Mouse (Mus musculus) heart, embryonic 11.5 days (tissue): ENCODE data around the gene Clptm1. TPM values are rescaled to one million over a fixed set of nuclear protein-coding genes. Genes with fewer than 3 reads are reported as not detected.

Experiments used
- ATAC-seq: fragments of 200-750 bp; cut with Nextera tagmentation; replicated peaks from 2 replicates; pipeline ENCODE4 v1.8.0; 2017; ENCODE audit warnings: moderate library complexity; ENCODE audit not compliant: insufficient number of reproducible peaks, low FRiP score, low TSS enrichment
- H3K27ac ChIP-seq: fragments of 300-500 bp; sonication (generic); 2 replicates; pipeline ENCODE4 v1.5.1; 2014; ENCODE audit warnings: mild to moderate bottlenecking, low read depth, low read length
- H3K27me3 ChIP-seq: fragments of 300-500 bp; sonication (generic); 2 replicates; pipeline ENCODE4 v1.6.1; 2014; ENCODE audit warnings: mild to moderate bottlenecking, low read length, mixed read lengths; ENCODE audit not compliant: control insufficient read depth, insufficient read depth
- H3K36me3 ChIP-seq: fragments of 300-500 bp; sonication (generic); 2 replicates; pipeline ENCODE4 v1.6.1; 2014; ENCODE audit warnings: mild to moderate bottlenecking, low read length, moderate library complexity, mixed read lengths; ENCODE audit not compliant: control insufficient read depth, insufficient read depth
- H3K4me1 ChIP-seq: fragments of 300-500 bp; sonication (generic); 2 replicates; pipeline ENCODE4 v1.6.1; 2014; ENCODE audit warnings: low read length; ENCODE audit not compliant: control insufficient read depth, insufficient read depth
- H3K4me2 ChIP-seq: fragments of 300-500 bp; sonication (generic); 2 replicates; pipeline ENCODE4 v1.6.1; 2014; ENCODE audit warnings: mild to moderate bottlenecking, moderate library complexity
- H3K4me3 ChIP-seq: fragments of 300-500 bp; sonication (generic); 2 replicates; pipeline ENCODE4 v1.5.1; 2014; ENCODE audit warnings: low read depth, low read length
- H3K9ac ChIP-seq: fragments of 300-500 bp; sonication (generic); 2 replicates; pipeline ENCODE4 v1.6.1; 2014; ENCODE audit warnings: mild to moderate bottlenecking, low read depth, low read length, moderate library complexity
- H3K9me3 ChIP-seq: fragments of 300-500 bp; sonication (generic); replicated peaks from 2 replicates; pipeline ENCODE4 v1.6.1; 2016; ENCODE audit warnings: low read length; ENCODE audit not compliant: control insufficient read depth
- WGBS: fragments of 180-500 bp; shearing (Covaris S2); extraction: QIAGEN DNeasy Blood & Tissue Kit; methylation state at CpG from one replicate; pipeline ENCODE4 v1.1.7; 2014; ENCODE audit not compliant: insufficient replicate concordance; 5-methylcytosine and 5-hydroxymethylcytosine counted together
- polyA plus RNA-seq: library from polyadenylated mRNA; unstranded; fragments of >200 nt; fragmentation: Nextera tagmentation; extraction: Ambion mirVana; gene quantifications from 2 replicates; pipeline ENCODE4 v1.2.1, GENCODE M21; 2014

Clptm1 gene
- polyA plus RNA-seq, 1 experiment from 2014 or later, result 86.8 TPM

GRCm38 (mm10) chr7:19676662-19677061 lies 11.8 kb upstream of the Clptm1 start:
- 0 out of 2 replicates have a peak, but pooled peaks cover 3% of the 10 kb centered on the region for H3K4me1 ChIP-seq
- no peak overlapping the region for H3K27ac ChIP-seq
- H3K36me3 ChIP-seq, result no peaks in the 10 kb centered on the region
- no peak overlapping the region for H3K9ac ChIP-seq
- no peaks in the 10 kb centered on the region for H3K9me3 ChIP-seq
- no peak overlapping the region for H3K4me2 ChIP-seq
- no peak for ATAC-seq
- H3K4me3 ChIP-seq, result no peak overlapping the region
- no peaks in the 10 kb centered on the region for H3K27me3 ChIP-seq
- WGBS, result 65% methylated on average over 1 of the region's 1 CpGs

GRCm38 (mm10) chr7:19675824-19676223 lies 11.0 kb upstream of the Clptm1 start:
- no peak overlapping the region for H3K4me2 ChIP-seq
- H3K4me1 ChIP-seq, result no peaks in the 10 kb centered on the region
- no peaks in the 10 kb centered on the region for H3K27me3 ChIP-seq
- no peak overlapping the region for H3K4me3 ChIP-seq
- H3K9ac ChIP-seq, result no peak overlapping the region
- ATAC-seq, result no peak
- WGBS, result 77% methylated on average over 10 of the region's 10 CpGs
- H3K27ac ChIP-seq, result no peak overlapping the region
- no peaks in the 10 kb centered on the region for H3K36me3 ChIP-seq
- no peaks in the 10 kb centered on the region for H3K9me3 ChIP-seq

- Histone ChIP-seq H3K4me2 (no peak overlapping the region), H3K9me3 (no peaks in the 10 kb centered on the region), H3K36me3 (no peaks in the 10 kb centered on the region), H3K4me1 (peaks cover 5% of the 10 kb centered on the region), H3K27ac (no peak overlapping the region), H3K4me3 (no peak overlapping the region), H3K27me3 (no peaks in the 10 kb centered on the region), H3K9ac (no peak overlapping the region)
- ATAC-seq, result no peak
- WGBS, result 56% methylated on average over 14 of the region's 14 CpGs
These were observed 8.4 kb upstream of the Clptm1 start for GRCm38 (mm10) chr7:19673083-19673699.

- H3K4me1 ChIP-seq, result peaks cover 5% of the 10 kb centered on the region
- no peaks in the 10 kb centered on the region for H3K27me3 ChIP-seq
- H3K27ac ChIP-seq, result no peak overlapping the region
- H3K4me3 ChIP-seq, result no peak overlapping the region
- WGBS, result 63% methylated on average over 10 of the region's 10 CpGs
- H3K9me3 ChIP-seq, result no peaks in the 10 kb centered on the region
- no peaks in the 10 kb centered on the region for H3K36me3 ChIP-seq
- no peak for ATAC-seq
- no peak overlapping the region for H3K9ac ChIP-seq
- no peak overlapping the region for H3K4me2 ChIP-seq
These were observed 6.7 kb upstream of the Clptm1 start for GRCm38 (mm10) chr7:19671511-19671910.

GRCm38 (mm10) chr7:19668947-19669721 lies 4.3 kb upstream of the Clptm1 start:
- peak overlapping the region; percentile 38; the same call in 1 of the 2 replicates for H3K27ac ChIP-seq
- peak; percentile 61 for ATAC-seq
- H3K36me3 ChIP-seq, result no peaks in the 10 kb centered on the region
- 6% methylated on average over 10 of the region's 10 CpGs for WGBS
- no peaks in the 10 kb centered on the region for H3K9me3 ChIP-seq
- peak overlapping the region; percentile 47; the same call in 1 of the 2 replicates for H3K9ac ChIP-seq
- H3K4me3 ChIP-seq, result no peak overlapping the region
- H3K27me3 ChIP-seq, result no peaks in the 10 kb centered on the region
- H3K4me2 ChIP-seq, result peak overlapping the region; percentile 33
- H3K4me1 ChIP-seq, result peaks cover 5% of the 10 kb centered on the region

- ATAC-seq, result no peak
- peaks cover 18% of the 10 kb centered on the region for H3K4me1 ChIP-seq
- no peak overlapping the region for H3K27ac ChIP-seq
- no peak overlapping the region for H3K4me2 ChIP-seq
- H3K9ac ChIP-seq, result no peak overlapping the region
- H3K27me3 ChIP-seq, result no peaks in the 10 kb centered on the region
- WGBS, result 66% methylated on average over 2 of the region's 2 CpGs
- H3K4me3 ChIP-seq, result no peak overlapping the region
- no peaks in the 10 kb centered on the region for H3K9me3 ChIP-seq
- no peaks in the 10 kb centered on the region for H3K36me3 ChIP-seq
These were observed 2.6 kb upstream of the Clptm1 start for GRCm38 (mm10) chr7:19667434-19667833.

GRCm38 (mm10) chr7:19666750-19667149 lies 1.9 kb upstream of the Clptm1 start:
- Histone ChIP-seq H3K36me3 (0 out of 2 replicates have a peak, but pooled peaks cover 1% of the 10 kb centered on the region), H3K9me3 (no peaks in the 10 kb centered on the region), H3K9ac (no peak overlapping the region), H3K4me3 (no peak overlapping the region), H3K4me1 (peaks cover 21% of the 10 kb centered on the region), H3K27ac (no peak overlapping the region), H3K4me2 (no peak overlapping the region), H3K27me3 (no peaks in the 10 kb centered on the region)
- no peak for ATAC-seq
- 63% methylated on average over 3 of the region's 3 CpGs for WGBS

GRCm38 (mm10) chr7:19664455-19664954 lies 328 bp downstream of the Clptm1 start:
- H3K36me3 ChIP-seq, result 0 out of 2 replicates have a peak, but pooled peaks cover 2% of the 10 kb centered on the region
- peaks cover 21% of the 10 kb centered on the region for H3K4me1 ChIP-seq
- H3K27me3 ChIP-seq, result no peaks in the 10 kb centered on the region
- peak overlapping the region; percentile 77 for H3K27ac ChIP-seq
- 1% methylated on average over 37 of the region's 37 CpGs for WGBS
- H3K4me2 ChIP-seq, result peak overlapping the region; percentile 79
- peak overlapping the region; percentile 100 for H3K4me3 ChIP-seq
- no peak for ATAC-seq
- peak overlapping the region; percentile 99 for H3K9ac ChIP-seq
- H3K9me3 ChIP-seq, result no peaks in the 10 kb centered on the region
